Comparison of ENCODE assay signal across 25 mouse cellular contexts in the genomic region with DNA sequence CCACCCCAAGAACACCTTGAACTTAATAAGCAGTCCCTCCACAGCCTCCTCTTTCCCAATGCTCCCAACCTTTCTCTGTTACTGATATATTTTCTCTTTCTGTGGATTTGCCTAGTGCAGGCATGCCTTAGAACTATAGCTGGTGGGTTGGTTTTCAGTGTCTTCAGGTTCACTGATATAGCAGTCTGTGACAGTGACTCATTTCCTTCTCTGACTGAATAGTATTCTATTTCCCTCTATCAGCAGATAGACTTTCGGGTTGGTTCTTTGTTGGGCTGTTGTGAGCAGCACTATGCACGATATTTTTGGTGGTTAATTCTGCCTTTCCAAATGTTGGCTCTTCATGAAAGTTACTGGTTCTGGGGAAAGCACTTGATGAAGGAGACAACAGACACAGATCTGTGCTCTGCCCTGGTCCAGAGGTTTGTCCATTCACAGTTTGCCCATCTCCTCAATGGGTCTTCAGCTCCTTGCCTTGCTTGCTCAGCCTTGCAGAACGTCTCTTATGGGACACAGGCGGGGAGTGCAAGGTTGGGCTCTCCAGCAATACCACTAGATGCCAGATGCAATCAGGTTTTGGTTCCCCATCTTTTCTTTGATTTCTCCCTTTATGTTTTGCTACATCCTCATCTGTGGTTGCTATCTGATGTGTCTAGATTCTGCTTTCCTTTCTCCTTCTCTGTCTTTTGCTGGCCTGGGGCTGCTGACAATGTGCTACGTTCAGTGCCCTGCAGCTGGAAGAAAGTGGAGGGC. TPM values are rescaled to one million over a fixed set of nuclear protein-coding genes. Genes with fewer than 3 reads are reported as not detected.
DNase-seq lines count a peak whose midpoint lies in the region; ATAC-seq and TF ChIP-seq lines count a peak whose summit lies in the region.
"Had no signal": no experiment of that assay in that cellular context is flagged by ENCODE, and none has a peak within 500 bp of the region (broad histone marks: within the 10 kb centered on the region; RNA-seq: fewer than 3 reads in every experiment).

No protein-coding gene starts in this region.

- 0 out of 2 replicates have a peak overlapping the region, but pooled peaks have one; percentile 34 for H3K27ac ChIP-seq in left cerebral cortex, adult 2 months
- H3K27ac ChIP-seq in bone marrow macrophage, adult 2 months (ENCODE audit: insufficient read depth, low read depth, low read length) = peak overlapping the region; percentile 97
- H3K27ac ChIP-seq: hindbrain, embryonic 12.5 days; hindbrain, embryonic 15.5 days; intestine, embryonic 15.5 days had no signal

- H3K4me3 ChIP-seq in left cerebral cortex, adult 2 months = no peak overlapping the region
- peak overlapping the region; percentile 8; the same call in 1 of the 2 replicates for H3K4me3 ChIP-seq in bone marrow macrophage, adult 2 months (ENCODE audit: insufficient read depth, low read length)
- H3K4me3 ChIP-seq: hindbrain, embryonic 12.5 days; hindbrain, embryonic 15.5 days; intestine, embryonic 15.5 days had no signal

- intact Hi-C loops in left cerebral cortex, adult 2 months (cut with DNase I) = no loop called here
- intact Hi-C loops in left cerebral cortex, postnatal 4 days (cut with DNase I) = no loop called here

- ATAC-seq in granulocyte monocyte progenitor cell, adult 5-6 weeks (replicated peaks; ENCODE audit: poor library complexity, severe bottlenecking) = peak; percentile 60
- ATAC-seq in megakaryocyte progenitor cell, adult 5-6 weeks (replicated peaks; ENCODE audit: poor library complexity) = peak; percentile 49
- no peak for ATAC-seq in frontal cortex, adult (ENCODE audit: low TSS enrichment)
- ATAC-seq: forebrain, embryonic 14.5 days; forebrain, postnatal 0 days; intestine, embryonic 15.5 days; Patski had no signal

- DNase-seq in left cerebral cortex, adult 2 months (ENCODE audit: extremely low spot score in 1 of 2, low spot score in 2 of 2) = no peak
- DNase-seq in left cerebral cortex, postnatal 4 days = no peak
- no peak for DNase-seq in retina, embryonic 14.5 days (ENCODE audit: low spot score)
- DNase-seq in kidney, postnatal 25 days = no peak
- DNase-seq: adrenal gland, adult 2 months; adrenal gland, postnatal 14 days; cerebellum, adult 11 months; cerebellum, adult 2 months; cerebellum, adult 9-11 months; cerebellum, postnatal 25 days; embryo, embryonic 11 days; forebrain, postnatal 0 days; gastrocnemius, postnatal 36 days; kidney, adult 11 months had no signal

- TF ChIP-seq POLR2A in bone marrow macrophage, adult 2 months (IDR thresholded peaks at IDR 0.05; ENCODE audit: borderline replicate concordance, low read depth, low read length) = no peak

- TF ChIP-seq CTCF in left cerebral cortex, adult 2 months (IDR thresholded peaks at IDR 0.05) = no peak
- TF ChIP-seq CTCF in bone marrow macrophage, adult 2 months (IDR thresholded peaks at IDR 0.05; ENCODE audit: low read depth, low read length) = no peak

- peaks cover 55% of the 10 kb centered on the region for H3K4me1 ChIP-seq in bone marrow macrophage, adult 2 months (ENCODE audit: control insufficient read depth, insufficient read depth, low read length)
- H3K4me1 ChIP-seq: hindbrain, embryonic 12.5 days had no signal

RNA-seq across cellular contexts. Expression of gene Gas7, which starts 25.1 kb away (rescaled TPM):
- total RNA-seq in left cerebral cortex, adult 2 months (2021) = 100 to 1,000 TPM; 539 to 559 TPM
- 100 to 1,000 TPM; 371 to 375 TPM for total RNA-seq in left cerebral cortex, postnatal 4 days (2021)
- polyA plus RNA-seq in bone marrow macrophage, adult 2 months (2012; ENCODE audit: insufficient read depth, insufficient read length, missing spikeins) = 315 and 355 TPM in 2 replicates
- total RNA-seq in granulocyte monocyte progenitor cell, adult 5-6 weeks (2014; fragmentation: Nextera tagmentation) = 17.3 and 18.8 TPM in 2 replicates
- 10.1 and 12.3 TPM in 2 replicates for total RNA-seq in granulocyte monocyte progenitor cell, adult 5-6 weeks (2017)
- 10.0 and 15.0 TPM in 2 replicates for total RNA-seq in megakaryocyte progenitor cell, adult 5-6 weeks (2015)
- 8.7 and 13.2 TPM in 2 replicates for total RNA-seq in megakaryocyte progenitor cell, adult 5-6 weeks (2017)
- polyA plus RNA-seq: C2C12, G1E had no signal

Comparison
In these comparisons a context has a peak if more than half of its experiments do, and no peak if none do; other contexts are left out.
1. RNA of gene Gas7, which starts 25.1 kb away (total RNA-seq): 539 to 559 TPM in left cerebral cortex, adult 2 months and 371 to 375 TPM in left cerebral cortex, postnatal 4 days; 10.1 to 18.8 TPM in granulocyte monocyte progenitor cell, adult 5-6 weeks and 8.7 to 15.0 TPM in megakaryocyte progenitor cell, adult 5-6 weeks; every median in the first group is over 10 times any median in the second.